Mouse (Mus musculus) limb, embryonic 12.5 days (tissue): Measurements from ENCODE around the gene Cyp39a1. TPM values are rescaled to one million over a fixed set of nuclear protein-coding genes. Genes with fewer than 3 reads are reported as not detected.

Source experiments
- ATAC-seq: fragments of 200-750 bp; cut with Nextera tagmentation; 2 replicates; pipeline ENCODE4 v1.8.0; 2017; ENCODE audit warnings: low read depth, moderate TSS enrichment; ENCODE audit not compliant: insufficient number of reproducible peaks, insufficient read depth, low FRiP score, low TSS enrichment
- H3K27ac ChIP-seq: fragments of 300-500 bp; sonication (generic); 2 replicates; pipeline ENCODE4 v1.5.1; 2016; ENCODE audit warnings: mild to moderate bottlenecking, moderate library complexity
- H3K27me3 ChIP-seq: fragments of 300-500 bp; sonication (generic); 2 replicates; pipeline ENCODE4 v1.6.1; 2016; ENCODE audit warnings: mild to moderate bottlenecking, moderate library complexity
- H3K36me3 ChIP-seq: fragments of 300-500 bp; sonication (generic); 2 replicates; pipeline ENCODE4 v1.6.1; 2016; ENCODE audit warnings: mild to moderate bottlenecking, moderate library complexity
- H3K4me1 ChIP-seq: fragments of 300-500 bp; sonication (generic); replicated peaks from 2 replicates; pipeline ENCODE4 v1.6.1; 2016
- H3K4me2 ChIP-seq: fragments of 300-500 bp; sonication (generic); 2 replicates; pipeline ENCODE4 v1.6.1; 2016; ENCODE audit warnings: mild to moderate bottlenecking, moderate library complexity
- H3K4me3 ChIP-seq: fragments of 300-500 bp; sonication (generic); replicated peaks from 2 replicates; pipeline ENCODE4 v1.5.1; 2016; ENCODE audit warnings: mild to moderate bottlenecking
- H3K9ac ChIP-seq: fragments of 300-500 bp; sonication (generic); replicated peaks from 2 replicates; pipeline ENCODE4 v1.6.1; 2016; ENCODE audit warnings: mild to moderate bottlenecking, moderate library complexity
- H3K9me3 ChIP-seq: fragments of 300-500 bp; sonication (generic); 2 replicates; pipeline ENCODE4 v1.6.1; 2016; ENCODE audit warnings: mild to moderate bottlenecking, moderate library complexity
- WGBS: fragments of 180-500 bp; shearing (Covaris S2); methylation state at CpG from one replicate; pipeline ENCODE4 v1.1.7; 2016; 5-methylcytosine and 5-hydroxymethylcytosine counted together
- polyA plus RNA-seq: library from polyadenylated mRNA; unstranded; fragments of >200 nt; fragmentation: Nextera tagmentation; extraction: Ambion mirVana; gene quantifications from 2 replicates; pipeline ENCODE4 v1.2.1, GENCODE M21; 2016

Cyp39a1 gene
- polyA plus RNA-seq, 1 experiment from 2014 or later: 30.5 TPM

DNA sequence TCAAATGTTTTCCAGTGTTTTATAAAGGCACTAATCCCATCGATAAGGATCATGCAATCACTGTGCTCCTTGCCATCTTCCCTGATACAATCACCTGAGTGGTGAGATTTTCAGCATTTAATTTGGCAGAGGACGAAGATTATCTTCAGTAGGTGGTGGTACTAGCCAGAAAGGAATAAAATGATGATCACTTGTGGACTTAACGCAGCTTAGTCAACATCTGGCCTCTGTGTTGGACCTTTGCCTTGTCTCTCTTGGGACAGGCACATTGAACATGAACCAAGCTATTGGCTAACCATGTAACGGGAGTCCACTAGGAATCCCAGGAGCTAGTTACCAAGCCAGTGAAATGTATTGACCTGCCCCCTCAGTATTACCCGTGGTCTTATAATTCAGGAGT is 17.4 kb downstream of the Cyp39a1 start:
- Histone ChIP-seq H3K9me3 (no peaks in the 10 kb centered on the region), H3K4me2 (no peak overlapping the region), H3K36me3 (peaks cover 45% of the 10 kb centered on the region; the same call in 1 of the 2 replicates), H3K4me3 (no peak overlapping the region), H3K27ac (no peak overlapping the region), H3K4me1 (no peaks in the 10 kb centered on the region), H3K27me3 (no peaks in the 10 kb centered on the region), H3K9ac (no peak overlapping the region)
- 94% methylated on average over 5 of the region's 5 CpGs for WGBS
- no peak for ATAC-seq

DNA sequence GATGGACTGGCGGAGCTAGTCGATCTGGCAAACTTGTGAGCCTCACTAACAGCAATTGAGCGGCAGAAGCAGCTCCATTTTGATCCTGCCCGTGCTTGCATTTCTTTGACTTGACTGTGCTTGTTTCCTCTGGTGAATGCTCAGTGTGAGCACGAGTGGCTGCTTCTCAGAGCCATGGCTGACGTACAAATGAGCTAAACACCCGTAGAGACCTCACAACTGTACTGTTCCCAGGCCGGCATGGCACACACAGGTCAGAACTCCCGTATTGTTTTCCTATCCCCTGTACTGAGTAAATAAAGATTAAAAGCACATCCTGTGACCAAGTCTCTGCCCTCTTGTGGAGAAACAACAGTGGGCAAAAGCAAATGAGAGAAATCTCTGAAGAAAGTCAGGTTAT is 22.4 kb downstream of the Cyp39a1 start:
- H3K4me1 ChIP-seq: no peaks in the 10 kb centered on the region
- 87% methylated on average over 9 of the region's 9 CpGs for WGBS
- H3K9me3 ChIP-seq: no peaks in the 10 kb centered on the region
- H3K4me2 ChIP-seq: no peak overlapping the region
- H3K36me3 ChIP-seq: peaks cover 42% of the 10 kb centered on the region
- no peaks in the 10 kb centered on the region for H3K27me3 ChIP-seq
- ATAC-seq: no peak
- no peak overlapping the region for H3K27ac ChIP-seq
- no peak overlapping the region for H3K4me3 ChIP-seq
- no peak overlapping the region for H3K9ac ChIP-seq

DNA sequence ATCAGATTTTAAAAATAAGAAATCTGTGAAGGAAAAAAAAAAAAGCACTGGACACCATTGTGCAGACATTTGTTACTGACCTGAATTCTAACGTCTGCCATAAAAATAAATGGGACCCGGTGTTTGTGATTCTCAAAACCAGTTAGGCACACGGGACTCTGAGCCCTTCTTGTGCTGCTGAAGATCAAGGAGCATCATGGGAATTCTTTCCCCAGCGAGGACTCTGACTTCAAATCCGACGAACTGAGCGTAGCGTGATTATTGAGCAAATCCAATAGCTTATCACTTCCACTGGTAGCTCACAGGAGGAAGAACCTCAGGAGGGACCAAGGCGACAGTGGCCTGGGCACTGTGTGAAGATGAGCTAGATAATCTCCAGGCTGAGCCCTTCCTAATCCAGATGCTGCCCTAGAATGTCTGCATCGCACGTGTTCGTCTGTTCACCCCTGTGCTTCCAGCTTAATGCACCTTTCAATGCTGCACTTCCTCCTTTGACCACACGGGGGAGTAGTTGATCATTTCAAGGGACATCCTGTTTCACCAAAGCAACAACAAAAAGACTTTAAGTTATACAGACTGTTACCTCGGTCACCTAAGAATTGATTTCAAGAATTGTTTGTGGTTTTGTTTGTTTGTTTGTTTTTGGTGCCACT is 31.9 kb downstream of the Cyp39a1 start:
- Histone ChIP-seq H3K9ac (no peak overlapping the region), H3K27ac (no peak overlapping the region), H3K4me2 (no peak overlapping the region), H3K4me1 (no peaks in the 10 kb centered on the region), H3K4me3 (no peak overlapping the region), H3K9me3 (no peaks in the 10 kb centered on the region), H3K36me3 (peaks cover 16% of the 10 kb centered on the region), H3K27me3 (no peaks in the 10 kb centered on the region)
- ATAC-seq: no peak
- 49% methylated on average over 14 of the region's 14 CpGs for WGBS

DNA sequence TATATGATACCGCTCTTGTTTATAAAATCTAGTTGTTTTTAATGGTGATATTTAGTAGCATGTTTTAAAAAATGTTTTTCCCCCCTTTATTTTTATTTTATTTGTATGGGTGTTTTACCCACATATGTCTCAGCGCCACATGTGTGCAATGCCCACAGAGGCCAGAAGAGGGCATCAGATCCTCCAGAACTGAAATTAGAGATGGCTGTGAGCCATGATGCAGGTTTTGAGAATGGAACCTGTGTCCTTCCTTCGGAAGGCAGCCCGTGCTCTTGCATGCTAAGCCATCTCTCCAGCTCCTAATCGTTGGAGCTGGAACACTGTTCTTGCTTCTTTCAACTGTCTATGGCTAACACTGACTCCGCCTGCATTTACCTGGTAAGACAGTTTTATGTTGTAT is 33.8 kb downstream of the Cyp39a1 start:
- no peak overlapping the region for H3K4me3 ChIP-seq
- peaks cover 12% of the 10 kb centered on the region for H3K36me3 ChIP-seq
- no peak overlapping the region for H3K4me2 ChIP-seq
- H3K27me3 ChIP-seq: no peaks in the 10 kb centered on the region
- H3K9me3 ChIP-seq: no peaks in the 10 kb centered on the region
- no peak overlapping the region for H3K27ac ChIP-seq
- H3K9ac ChIP-seq: no peak overlapping the region
- no peak for ATAC-seq
- H3K4me1 ChIP-seq: no peaks in the 10 kb centered on the region
- WGBS: 76% methylated on average over 6 of the region's 6 CpGs

DNA sequence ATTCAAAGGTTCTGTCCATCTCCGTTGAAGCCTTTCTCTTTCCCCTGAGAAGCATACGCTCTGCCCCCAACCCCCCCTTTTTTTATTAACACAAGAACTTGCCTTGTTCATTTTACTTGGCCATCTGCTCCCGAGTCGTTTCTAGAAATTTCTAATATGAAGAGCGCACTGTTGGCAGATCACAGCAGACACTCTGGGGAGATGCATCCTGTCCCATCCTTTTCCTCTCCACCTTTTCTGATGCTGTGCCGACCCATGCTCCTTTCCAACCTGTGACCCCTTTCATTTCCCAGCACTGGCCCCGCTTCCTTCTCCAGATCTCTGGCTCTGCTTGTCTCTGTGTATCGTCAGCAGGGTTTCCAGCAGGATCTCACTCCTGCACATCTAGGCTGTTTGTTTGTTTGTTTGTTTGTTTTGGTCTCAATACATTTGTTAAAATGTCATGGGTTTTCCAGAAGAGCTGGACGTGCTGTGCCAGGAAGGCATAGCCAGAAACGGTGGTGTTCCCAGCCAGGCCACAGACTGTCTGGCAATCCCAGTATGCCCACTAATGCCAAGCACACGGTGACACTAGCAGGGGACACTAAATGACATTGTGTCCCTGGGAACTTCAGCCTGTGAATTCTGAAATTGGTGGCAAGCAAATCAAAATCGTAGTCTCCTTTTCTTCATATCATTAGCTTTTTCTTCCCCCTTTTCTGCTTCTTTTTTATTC is 37.1 kb downstream of the Cyp39a1 start:
- Histone ChIP-seq H3K36me3 (peaks cover 7% of the 10 kb centered on the region; the same call in 1 of the 2 replicates), H3K4me3 (no peak overlapping the region), H3K4me2 (no peak overlapping the region), H3K4me1 (no peaks in the 10 kb centered on the region), H3K9me3 (no peaks in the 10 kb centered on the region), H3K27me3 (no peaks in the 10 kb centered on the region), H3K27ac (no peak overlapping the region), H3K9ac (no peak overlapping the region)
- ATAC-seq: no peak
- WGBS: 88% methylated on average over 12 of the region's 12 CpGs

DNA sequence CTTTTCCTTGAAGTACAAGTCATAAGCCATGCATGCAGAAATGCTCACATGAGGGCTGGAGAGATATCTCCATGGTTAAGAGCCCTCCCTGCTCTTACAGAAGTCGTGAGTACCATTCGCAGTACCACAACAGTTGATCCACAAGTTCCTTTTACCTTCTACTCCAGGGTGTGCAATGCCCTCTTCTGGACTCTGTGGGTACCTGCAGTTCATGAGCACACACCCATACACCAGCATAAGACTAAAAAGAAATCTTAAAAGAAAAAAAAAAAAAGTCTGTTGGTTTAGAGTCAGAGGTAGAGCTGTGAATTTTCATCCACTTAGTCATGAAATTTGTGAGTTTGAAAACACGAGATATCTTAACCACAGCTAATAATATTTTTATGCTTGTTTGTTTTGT is 39.5 kb downstream of the Cyp39a1 start:
- Histone ChIP-seq H3K9ac (no peak overlapping the region), H3K4me3 (no peak overlapping the region), H3K27me3 (no peaks in the 10 kb centered on the region), H3K9me3 (no peaks in the 10 kb centered on the region), H3K36me3 (peaks cover 7% of the 10 kb centered on the region; the same call in 1 of the 2 replicates), H3K4me2 (no peak overlapping the region), H3K4me1 (no peaks in the 10 kb centered on the region), H3K27ac (no peak overlapping the region)
- no peak for ATAC-seq
- 91% methylated on average over 3 of the region's 3 CpGs for WGBS

DNA sequence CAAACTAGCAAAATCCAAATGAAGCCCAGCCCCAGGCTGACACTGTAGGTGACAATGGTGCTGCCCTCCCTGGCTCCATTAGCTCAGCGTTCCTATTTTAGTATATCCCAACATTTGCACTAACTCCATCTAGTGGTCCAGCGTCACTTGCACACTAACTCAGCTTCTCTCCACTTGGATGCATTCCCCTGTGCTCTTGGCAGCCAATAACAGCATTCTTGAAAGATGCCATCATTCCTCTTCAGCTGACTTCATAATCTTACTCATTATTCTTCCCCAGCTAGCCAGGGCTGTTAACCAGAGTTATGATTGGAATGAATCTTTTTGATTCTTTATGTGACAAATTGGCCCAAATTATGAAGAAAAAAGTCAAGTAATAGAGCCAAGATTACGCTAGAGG is 40.0 kb downstream of the Cyp39a1 start:
- Histone ChIP-seq H3K9ac (no peak overlapping the region), H3K9me3 (no peaks in the 10 kb centered on the region), H3K4me3 (no peak overlapping the region), H3K27ac (no peak overlapping the region), H3K4me2 (no peak overlapping the region), H3K27me3 (no peaks in the 10 kb centered on the region), H3K36me3 (peaks cover 4% of the 10 kb centered on the region; the same call in 1 of the 2 replicates), H3K4me1 (no peaks in the 10 kb centered on the region)
- 77% methylated on average over 3 of the region's 3 CpGs for WGBS
- no peak for ATAC-seq

DNA sequence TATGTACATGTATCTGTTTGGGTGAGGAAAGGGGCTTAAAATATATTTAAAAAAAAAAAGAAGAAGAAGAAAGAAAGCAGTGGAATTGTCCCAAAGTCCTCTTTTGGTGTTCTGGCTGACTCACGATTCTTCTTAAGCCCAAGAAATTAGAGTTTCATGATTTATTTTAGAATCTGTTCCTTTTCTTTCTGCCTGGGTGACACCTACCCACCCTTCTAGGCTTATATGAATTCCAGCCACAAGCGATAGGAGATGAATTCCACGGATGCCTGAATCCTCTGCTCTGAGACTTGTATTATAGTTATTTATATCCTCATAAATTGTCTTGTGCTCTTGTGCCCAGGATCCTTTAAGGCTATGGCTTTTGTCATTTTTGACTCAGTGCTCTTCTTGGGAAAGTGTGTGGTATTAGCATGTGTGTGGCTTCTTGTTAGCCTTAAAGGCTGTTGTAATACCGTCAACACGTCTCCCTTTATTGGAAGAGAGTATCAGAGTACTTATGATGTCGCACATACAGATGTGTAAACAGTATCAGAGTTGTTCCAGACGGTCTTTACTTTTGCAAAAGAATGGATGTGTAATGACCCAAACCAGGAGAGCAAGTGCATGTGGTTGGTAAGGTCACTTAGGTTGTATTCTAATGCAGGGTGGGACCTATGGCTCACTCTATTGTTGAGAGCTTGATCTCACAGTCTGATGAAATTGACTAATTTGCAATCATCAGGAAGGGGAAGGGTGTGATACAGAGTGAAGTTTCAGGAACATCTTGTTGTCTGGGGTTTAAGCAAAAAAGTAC is 44.5 kb downstream of the Cyp39a1 start:
- Histone ChIP-seq H3K4me1 (peaks cover 9% of the 10 kb centered on the region), H3K9ac (no peak overlapping the region), H3K27me3 (no peaks in the 10 kb centered on the region), H3K4me3 (no peak overlapping the region), H3K36me3 (no peaks in the 10 kb centered on the region; the same call in 1 of the 2 replicates), H3K4me2 (no peak overlapping the region), H3K9me3 (no peaks in the 10 kb centered on the region), H3K27ac (no peak overlapping the region)
- 83% methylated on average over 7 of the region's 7 CpGs for WGBS
- ATAC-seq: no peak

DNA sequence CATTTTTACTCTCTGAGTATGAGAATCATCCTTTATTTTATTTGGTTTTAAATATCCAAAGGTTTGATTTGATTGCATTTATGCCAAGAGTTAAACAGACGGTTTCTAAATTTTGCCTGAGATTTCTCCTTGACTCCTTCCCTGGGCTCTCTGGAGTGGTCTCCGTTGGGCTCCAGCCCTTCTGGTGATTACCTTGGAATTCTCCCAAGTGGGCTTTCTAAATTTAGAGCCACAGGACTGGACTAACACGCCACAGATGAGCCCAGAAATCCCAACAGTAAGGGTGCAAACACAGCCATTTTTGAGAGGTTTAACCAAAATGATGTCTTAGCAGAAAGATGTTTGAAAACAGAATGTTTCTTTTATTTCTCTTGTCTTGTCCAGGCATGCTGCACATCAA is 47.0 kb downstream of the Cyp39a1 start:
- Histone ChIP-seq H3K4me1 (peaks cover 15% of the 10 kb centered on the region), H3K4me3 (no peak overlapping the region), H3K9me3 (no peaks in the 10 kb centered on the region), H3K4me2 (no peak overlapping the region), H3K9ac (no peak overlapping the region), H3K36me3 (no peaks in the 10 kb centered on the region), H3K27ac (no peak overlapping the region), H3K27me3 (no peaks in the 10 kb centered on the region)
- ATAC-seq: no peak
- WGBS: 74% methylated on average over 3 of the region's 3 CpGs

DNA sequence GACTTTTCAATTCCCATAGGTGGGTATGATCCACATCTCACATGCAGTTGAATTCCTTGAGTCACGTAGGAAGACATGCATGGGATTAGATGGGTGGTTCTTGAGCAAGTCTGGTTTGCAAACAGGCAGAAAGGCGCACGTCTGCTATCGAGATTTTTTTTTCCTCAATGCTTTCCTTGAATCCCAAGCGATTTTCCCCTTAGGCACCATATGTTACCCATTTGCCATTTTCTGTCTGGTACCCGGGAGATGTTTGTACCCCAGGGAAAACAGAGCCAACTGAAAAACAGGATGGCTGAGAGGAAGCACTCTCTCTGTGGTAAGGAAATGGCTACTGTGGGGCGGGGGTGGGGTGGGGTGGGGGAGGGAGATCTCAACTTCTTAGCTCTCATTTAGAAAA is 49.4 kb downstream of the Cyp39a1 start:
- Histone ChIP-seq H3K9me3 (no peaks in the 10 kb centered on the region), H3K4me1 (peaks cover 15% of the 10 kb centered on the region), H3K9ac (no peak overlapping the region), H3K4me3 (no peak overlapping the region), H3K4me2 (no peak overlapping the region), H3K27ac (no peak overlapping the region), H3K27me3 (no peaks in the 10 kb centered on the region), H3K36me3 (no peaks in the 10 kb centered on the region)
- ATAC-seq: no peak
- WGBS: 34% methylated on average over 7 of the region's 7 CpGs

DNA sequence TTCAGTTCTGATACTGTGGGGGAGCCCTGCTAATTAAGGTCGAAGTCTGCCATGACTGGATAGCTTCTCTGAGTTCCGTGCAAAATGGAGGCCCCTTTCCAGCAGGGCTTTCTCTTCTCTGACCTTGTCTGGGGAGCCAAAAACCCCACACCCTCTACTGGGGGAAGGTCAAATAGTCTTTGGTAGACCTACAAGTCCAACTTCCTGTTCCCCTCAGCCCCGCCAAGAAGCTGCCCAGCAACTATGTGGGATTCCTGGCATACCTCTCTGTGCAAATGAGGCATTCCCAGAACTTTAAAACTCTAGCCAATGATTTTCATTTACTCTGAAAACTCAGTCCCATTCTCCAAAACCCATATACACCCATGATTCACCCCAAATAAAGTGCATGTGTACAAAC is 52.2 kb downstream of the Cyp39a1 start:
- Histone ChIP-seq H3K4me1 (peaks cover 15% of the 10 kb centered on the region), H3K9me3 (peaks cover 6% of the 10 kb centered on the region; the same call in 1 of the 2 replicates), H3K9ac (no peak overlapping the region), H3K27me3 (no peaks in the 10 kb centered on the region), H3K4me2 (no peak overlapping the region), H3K36me3 (peaks cover 2% of the 10 kb centered on the region; the same call in 1 of the 2 replicates), H3K27ac (no peak overlapping the region), H3K4me3 (no peak overlapping the region)
- 85% methylated on average over 3 of the region's 3 CpGs for WGBS
- no peak for ATAC-seq
